Mouse (Mus musculus) CH12.LX (cell line): ENCODE data around the gene Hoxd1.

Source experiments
- CTCF ChIP-seq, 2 experiments: IDR thresholded peaks in 1 of 2; conservative IDR thresholded peaks in 1 of 2; 2 replicates each; pipeline ENCODE4 v1.5.1; 2011 to 2012; ENCODE audit warnings: low read depth in 2 of 2, low read length in 2 of 2, improper control_type of control experiment in 1 of 2, inconsistent platforms in 1 of 2, mild to moderate bottlenecking in 1 of 2, moderate library complexity in 1 of 2
- EP300 ChIP-seq: IDR thresholded peaks from 2 replicates; pipeline ENCODE4 v1.6.1; 2011; ENCODE audit warnings: low read length, improper control_type of control experiment
- KAT2A ChIP-seq: IDR thresholded peaks from 2 replicates; pipeline ENCODE4 v1.6.1; 2012; ENCODE audit warnings: low read length, improper control_type of control experiment, inconsistent platforms; ENCODE audit not compliant: insufficient replicate concordance
- MAFK ChIP-seq: IDR thresholded peaks from 2 replicates; pipeline ENCODE4 v1.6.1; 2011; ENCODE audit warnings: low read length, improper control_type of control experiment; ENCODE audit not compliant: insufficient replicate concordance
- MEF2A ChIP-seq: IDR thresholded peaks from 2 replicates; pipeline ENCODE4 v1.6.1; 2014; ENCODE audit warnings: low read depth, mild to moderate bottlenecking, inconsistent platforms, low read length, improper control_type of control experiment, borderline replicate concordance
- POLR2A ChIP-seq: IDR thresholded peaks from 2 replicates; pipeline ENCODE4 v1.6.1; 2011; ENCODE audit warnings: low read depth, mild to moderate bottlenecking, improper control_type of control experiment, low read length
- RAD21 ChIP-seq: IDR thresholded peaks from 2 replicates; pipeline ENCODE4 v1.6.1; 2011; ENCODE audit warnings: low read depth, mild to moderate bottlenecking, low read length, improper control_type of control experiment, moderate library complexity
- SMC3 ChIP-seq: IDR thresholded peaks from 2 replicates; pipeline ENCODE4 v1.6.1; 2011; ENCODE audit warnings: low read depth, low read length, improper control_type of control experiment
- TBP ChIP-seq: conservative IDR thresholded peaks from 2 replicates; pipeline ENCODE4 v1.6.1; 2011; ENCODE audit warnings: low read depth, low read length, improper control_type of control experiment
- UBTF ChIP-seq: IDR thresholded peaks from 2 replicates; pipeline ENCODE4 v1.6.1; 2012; ENCODE audit warnings: low read depth, mild to moderate bottlenecking, inconsistent platforms, low read length, improper control_type of control experiment, moderate library complexity
- ZC3H11A ChIP-seq: IDR thresholded peaks from 2 replicates; pipeline ENCODE4 v1.6.1; 2012; ENCODE audit warnings: low read depth, mild to moderate bottlenecking, inconsistent platforms, low read length, improper control_type of control experiment

- no peak for TF ChIP-seq CTCF (conservative IDR thresholded peaks at IDR 0.05 in 1 of 2, IDR thresholded peaks at IDR 0.05 in 1 of 2; ENCODE audit: low read depth in 2 of 2, low read length in 2 of 2)
- TF ChIP-seq MEF2A = no peak
- no peak for TF ChIP-seq EP300
- TF ChIP-seq POLR2A = no peak
- TF ChIP-seq MAFK = no peak
- no peak for TF ChIP-seq TBP
- TF ChIP-seq ZC3H11A = no peak
- TF ChIP-seq KAT2A = no peak
- TF ChIP-seq UBTF = no peak
- no peak for TF ChIP-seq SMC3
- TF ChIP-seq RAD21 = no peak
These were observed 25.8 kb upstream of the Hoxd1 start for GRCm38 (mm10) chr2:74736688-74737577.
